Comparison of ENCODE assay signal across 16 mouse cellular contexts in the genomic region with DNA sequence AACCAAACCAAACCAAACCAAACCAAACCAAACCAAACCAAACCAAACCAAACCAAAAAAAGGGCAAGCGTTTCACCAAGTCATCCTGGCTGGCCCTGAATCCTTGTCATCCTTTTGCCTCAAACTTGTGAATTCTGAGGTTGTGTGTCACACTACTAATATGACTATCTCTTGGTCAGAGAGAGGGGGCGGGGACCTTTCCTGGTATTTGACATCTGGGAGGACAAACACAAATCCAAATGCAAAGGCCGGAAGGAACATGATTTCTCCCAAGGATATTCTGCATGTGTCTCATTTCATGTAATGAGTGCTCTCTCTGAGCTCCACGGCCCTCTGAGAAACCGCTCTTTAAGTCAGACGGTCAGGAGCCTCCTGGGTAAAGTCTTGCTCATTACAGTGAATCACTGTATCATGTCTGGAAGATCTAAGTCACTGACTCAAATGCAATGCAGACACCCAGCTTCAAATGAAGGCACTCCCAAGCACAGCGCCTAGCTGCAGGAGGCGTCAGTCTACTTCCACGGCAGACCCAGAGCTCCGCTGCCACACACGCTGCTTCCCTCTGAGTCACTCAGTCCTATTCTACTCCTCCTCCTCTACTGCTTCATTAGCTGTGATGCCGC. TPM values are rescaled to one million over a fixed set of nuclear protein-coding genes. Genes with fewer than 3 reads are reported as not detected.
A peak's percentile ranks its signal among the peaks of the same experiment; 100 is the strongest.
DNase-seq lines count a peak whose midpoint lies in the region; ATAC-seq and TF ChIP-seq lines count a peak whose summit lies in the region.
"Had no signal": no experiment of that assay in that cellular context is flagged by ENCODE, and none has a peak within 500 bp of the region (broad histone marks: within the 10 kb centered on the region; RNA-seq: fewer than 3 reads in every experiment).

No protein-coding gene starts in this region.

- H3K4me1 ChIP-seq in liver, embryonic 11.5 days (replicated peaks; ENCODE audit: control insufficient read depth, insufficient read depth, low read length) = no peaks in the 10 kb centered on the region
- H3K4me1 ChIP-seq in liver, embryonic 12.5 days = no peaks in the 10 kb centered on the region

- ATAC-seq in frontal cortex, adult (ENCODE audit: low TSS enrichment) = peak; percentile 86
- no peak for ATAC-seq in liver, embryonic 11.5 days (replicated peaks; ENCODE audit: low FRiP score)
- no peak for ATAC-seq in liver, embryonic 12.5 days
- ATAC-seq in megakaryocyte-erythroid progenitor cell, adult 5-6 weeks (replicated peaks; ENCODE audit: low FRiP score, low TSS enrichment, poor library complexity, severe bottlenecking) = no peak

- no peak overlapping the region for H3K27ac ChIP-seq in liver, embryonic 11.5 days (ENCODE audit: low read depth, low read length)
- H3K27ac ChIP-seq in liver, embryonic 12.5 days = no peak overlapping the region
- no peak overlapping the region for H3K27ac ChIP-seq in left cerebral cortex, adult 2 months
- H3K27ac ChIP-seq: forebrain, embryonic 12.5 days had no signal

- TF ChIP-seq CTCF in left cerebral cortex, adult 2 months (IDR thresholded peaks at IDR 0.05) = no peak; the same call in 1 of the 2 replicates

- H3K36me3 ChIP-seq in liver, embryonic 11.5 days (ENCODE audit: control insufficient read depth, insufficient read depth, low read length) = peaks cover 2% of the 10 kb centered on the region; the same call in 1 of the 2 replicates
- H3K36me3 ChIP-seq in liver, embryonic 12.5 days = peaks cover 79% of the 10 kb centered on the region

- no peak overlapping the region for H3K4me2 ChIP-seq in liver, embryonic 11.5 days
- no peak overlapping the region for H3K4me2 ChIP-seq in liver, embryonic 12.5 days
- H3K4me2 ChIP-seq: forebrain, embryonic 12.5 days had no signal

- H3K9me3 ChIP-seq in liver, embryonic 11.5 days (ENCODE audit: control insufficient read depth, low read length) = no peaks in the 10 kb centered on the region
- no peaks in the 10 kb centered on the region for H3K9me3 ChIP-seq in liver, embryonic 12.5 days (replicated peaks)
- H3K9me3 ChIP-seq: forebrain, embryonic 12.5 days had no signal

- 87% methylated on average over 12 of the region's 12 CpGs for WGBS in liver, embryonic 11.5 days
- 88% methylated on average over 12 of the region's 12 CpGs for WGBS in liver, embryonic 12.5 days (ENCODE audit: insufficient replicate concordance)

- H3K4me3 ChIP-seq in liver, embryonic 11.5 days (ENCODE audit: low read depth, low read length) = no peak overlapping the region
- H3K4me3 ChIP-seq in liver, embryonic 12.5 days = no peak overlapping the region
- H3K4me3 ChIP-seq in left cerebral cortex, adult 2 months = no peak overlapping the region
- H3K4me3 ChIP-seq: forebrain, embryonic 12.5 days had no signal

- no peaks in the 10 kb centered on the region for H3K27me3 ChIP-seq in liver, embryonic 11.5 days (replicated peaks; ENCODE audit: control insufficient read depth, insufficient read depth, low read length)
- H3K27me3 ChIP-seq in liver, embryonic 12.5 days (replicated peaks) = no peaks in the 10 kb centered on the region
- H3K27me3 ChIP-seq: forebrain, embryonic 12.5 days had no signal

- no peak for DNase-seq in frontal cortex, postnatal 14 days (ENCODE audit: low spot score in 2 of 2)
- peak; percentile 26 for DNase-seq in liver, embryonic 11.5 days (ENCODE audit: low spot score)
- peak; percentile 61 for DNase-seq in NIH3T3 (ENCODE audit: low read depth)
- DNase-seq in left cerebral cortex, adult 2 months (ENCODE audit: extremely low spot score in 1 of 2, low spot score in 2 of 2) = peak; percentile 27 to 47
- DNase-seq in lung, postnatal 25 days (ENCODE audit: low spot score) = no peak
- DNase-seq: cerebellum, adult 9-10 months; gastrocnemius, postnatal 10 days; heart, postnatal 36 days; kidney, adult 8-10 months; kidney, postnatal 4 days; lung, postnatal 4 days; midbrain, embryonic 14.5 days had no signal

- H3K9ac ChIP-seq in liver, embryonic 11.5 days (ENCODE audit: low read depth, low read length) = no peak overlapping the region
- no peak overlapping the region for H3K9ac ChIP-seq in liver, embryonic 12.5 days
- H3K9ac ChIP-seq: forebrain, embryonic 12.5 days had no signal

- intact Hi-C loops in left cerebral cortex, adult 2 months (cut with DNase I) = loop anchor here (5.0 kb wide), 1 partner anchor 58 kb away; the partner anchor contains the start of genes Atl1 and Map4k5

RNA-seq across cellular contexts. Expression of gene Cdkl1, which starts 43.0 kb away (rescaled TPM):
- 0.21 and 0.52 TPM in 2 replicates for polyA plus RNA-seq in liver, embryonic 11.5 days (2014; fragmentation: Nextera tagmentation; extraction: Ambion mirVana)
- polyA plus RNA-seq in liver, embryonic 12.5 days (2016; fragmentation: Nextera tagmentation; extraction: Ambion mirVana) = 0.67 and 0.74 TPM in 2 replicates
- total RNA-seq in left cerebral cortex, adult 2 months (2021) = 10 to 100 TPM; 28.9 to 30.8 TPM
- 0.27 and 0.57 TPM in 2 replicates for total RNA-seq in megakaryocyte-erythroid progenitor cell, adult 5-6 weeks (2014; fragmentation: Nextera tagmentation)
- 1.2 and 2.1 TPM in 2 replicates for total RNA-seq in megakaryocyte-erythroid progenitor cell, adult 5-6 weeks (2017)

RNA-seq across cellular contexts. Expression of gene Atl1, which starts 58.3 kb away (rescaled TPM):
- 1.0 and 1.5 TPM in 2 replicates for polyA plus RNA-seq in liver, embryonic 11.5 days (2014; fragmentation: Nextera tagmentation; extraction: Ambion mirVana)
- polyA plus RNA-seq in liver, embryonic 12.5 days (2016; fragmentation: Nextera tagmentation; extraction: Ambion mirVana) = 1.7 and 2.2 TPM in 2 replicates
- total RNA-seq in left cerebral cortex, adult 2 months (2021) = 100 to 1,000 TPM; 230 to 233 TPM
- total RNA-seq in megakaryocyte-erythroid progenitor cell, adult 5-6 weeks (2014; fragmentation: Nextera tagmentation) = 2.8 and 3.4 TPM in 2 replicates
- total RNA-seq in megakaryocyte-erythroid progenitor cell, adult 5-6 weeks (2017) = 3.1 and 6.5 TPM in 2 replicates

RNA-seq across cellular contexts. Expression of gene Map4k5, which starts 58.9 kb away (rescaled TPM):
- polyA plus RNA-seq in liver, embryonic 11.5 days (2014; fragmentation: Nextera tagmentation; extraction: Ambion mirVana) = 21.5 and 26.8 TPM in 2 replicates
- 31.8 and 34.1 TPM in 2 replicates for polyA plus RNA-seq in liver, embryonic 12.5 days (2016; fragmentation: Nextera tagmentation; extraction: Ambion mirVana)
- 10 to 100 TPM; 39.8 to 40.9 TPM for total RNA-seq in left cerebral cortex, adult 2 months (2021)
- 24.2 and 33.9 TPM in 2 replicates for total RNA-seq in megakaryocyte-erythroid progenitor cell, adult 5-6 weeks (2014; fragmentation: Nextera tagmentation)
- 25.0 and 29.2 TPM in 2 replicates for total RNA-seq in megakaryocyte-erythroid progenitor cell, adult 5-6 weeks (2017)

Comparison
In these comparisons a context has a peak if more than half of its experiments do, and no peak if none do; other contexts are left out.
1. DNase-seq: peak in liver, embryonic 11.5 days (single experiment), NIH3T3 (single experiment) and left cerebral cortex, adult 2 months (2 of 2); none in frontal cortex, postnatal 14 days (0 of 2) and lung, postnatal 25 days (single experiment).
2. RNA of gene Cdkl1, which starts 43.0 kb away (total RNA-seq): 28.9 to 30.8 TPM in left cerebral cortex, adult 2 months; 0.27 to 2.1 TPM in megakaryocyte-erythroid progenitor cell, adult 5-6 weeks; every median in the first group is over 4 times any median in the second.
3. RNA of gene Atl1, which starts 58.3 kb away (total RNA-seq): 230 to 233 TPM in left cerebral cortex, adult 2 months; 2.8 to 6.5 TPM in megakaryocyte-erythroid progenitor cell, adult 5-6 weeks; every median in the first group is over 10 times any median in the second.